Mouse (Mus musculus): Measurements from ENCODE around the gene Mindy1. TPM values are rescaled to one million over a fixed set of nuclear protein-coding genes. Genes with fewer than 3 reads are reported as not detected.
A peak's percentile ranks its signal among the peaks of the same experiment; 100 is the strongest.

Gene Mindy1
- polyA plus RNA-seq, 1 experiment from 2014 or later: 41.4 TPM

- no peak overlapping the region for H3K27ac ChIP-seq (ENCODE audit: low read depth)
- H3K4me3 ChIP-seq (ENCODE audit: low read depth, low read length): no peak overlapping the region
- DNase-seq (no peak), ATAC-seq (no peak)
- no peaks in the 10 kb centered on the region for H3K9me3 ChIP-seq (ENCODE audit: low read length)
- H3K4me2 ChIP-seq (ENCODE audit: low read depth, low read length): no peak overlapping the region
- TF ChIP-seq CTCF (IDR thresholded peaks at IDR 0.05; ENCODE audit: low read depth) (no peak), EP300 (IDR thresholded peaks at IDR 0.05; ENCODE audit: low read depth) (no peak)
- no peak overlapping the region for H3K9ac ChIP-seq (replicated peaks)
- 73% methylated on average over 4 of the region's 4 CpGs for WGBS (ENCODE audit: insufficient replicate concordance)
- H3K27me3 ChIP-seq (ENCODE audit: insufficient read depth, low read length): no peaks in the 10 kb centered on the region
- H3K4me1 ChIP-seq (ENCODE audit: insufficient read depth): peaks cover under 1% of the 10 kb centered on the region; the same call in 1 of the 2 replicates
- H3K36me3 ChIP-seq (replicated peaks; ENCODE audit: insufficient read depth, low read length): peaks cover 2% of the 10 kb centered on the region; the same call in 1 of the 2 replicates
Measured at GRCm38 (mm10) chr3:95306244-95306643, 25.1 kb downstream of the Mindy1 start.

- Histone ChIP-seq H3K9ac (replicated peaks) (no peak within 1 kb of the TSS), H3K36me3 (replicated peaks; ENCODE audit: insufficient read depth, low read length) (peaks cover 2% of the 10 kb centered on the region; the same call in 1 of the 2 replicates), H3K9me3 (ENCODE audit: low read length) (no peaks in the 10 kb centered on the region), H3K27ac (ENCODE audit: low read depth) (no peak within 1 kb of the TSS), H3K4me2 (ENCODE audit: low read depth, low read length) (no peak within 1 kb of the TSS), H3K4me3 (ENCODE audit: low read depth, low read length) (no peak within 1 kb of the TSS), H3K4me1 (ENCODE audit: insufficient read depth) (peaks cover 9% of the 10 kb centered on the region), H3K27me3 (ENCODE audit: insufficient read depth, low read length) (no peaks in the 10 kb centered on the region)
- 67% methylated on average over 7 of the region's 7 CpGs for WGBS (ENCODE audit: insufficient replicate concordance)
- DNase-seq: no peak
- TF ChIP-seq EP300 (IDR thresholded peaks at IDR 0.05; ENCODE audit: low read depth): no peak
- TF ChIP-seq CTCF (IDR thresholded peaks at IDR 0.05; ENCODE audit: low read depth): no peak
- no peak for ATAC-seq
Measured at GRCm38 (mm10) chr3:95307100-95307499, 26.0 kb downstream of the Mindy1 start, which contains the start of gene Anxa9. Anxa9 (minus strand) TSS chr3:95307176.

GRCm38 (mm10) chr3:95310496-95310895 lies 29.4 kb downstream of the Mindy1 start:
- Histone ChIP-seq H3K27me3 (ENCODE audit: insufficient read depth, low read length) (no peaks in the 10 kb centered on the region), H3K4me3 (ENCODE audit: low read depth, low read length) (no peak overlapping the region), H3K27ac (ENCODE audit: low read depth) (no peak overlapping the region), H3K4me1 (ENCODE audit: insufficient read depth) (peaks cover 30% of the 10 kb centered on the region), H3K9me3 (ENCODE audit: low read length) (no peaks in the 10 kb centered on the region), H3K9ac (replicated peaks) (no peak overlapping the region), H3K4me2 (ENCODE audit: low read depth, low read length) (no peak overlapping the region), H3K36me3 (replicated peaks; ENCODE audit: insufficient read depth, low read length) (0 out of 2 replicates have a peak, but pooled peaks cover 2% of the 10 kb centered on the region)
- 55% methylated on average over 3 of the region's 3 CpGs for WGBS (ENCODE audit: insufficient replicate concordance)
- DNase-seq: no peak
- no peak for ATAC-seq
- TF ChIP-seq CTCF (IDR thresholded peaks at IDR 0.05; ENCODE audit: low read depth) (no peak), EP300 (IDR thresholded peaks at IDR 0.05; ENCODE audit: low read depth) (no peak)

GRCm38 (mm10) chr3:95310968-95311882 lies 30.1 kb downstream of the Mindy1 start:
- Histone ChIP-seq H3K27ac (ENCODE audit: low read depth) (peak overlapping the region; percentile 46), H3K9ac (replicated peaks) (no peak overlapping the region), H3K4me3 (ENCODE audit: low read depth, low read length) (no peak overlapping the region), H3K4me2 (ENCODE audit: low read depth, low read length) (peak overlapping the region; percentile 24; the same call in 1 of the 2 replicates), H3K27me3 (ENCODE audit: insufficient read depth, low read length) (no peaks in the 10 kb centered on the region), H3K36me3 (replicated peaks; ENCODE audit: insufficient read depth, low read length) (no peaks in the 10 kb centered on the region), H3K9me3 (ENCODE audit: low read length) (no peaks in the 10 kb centered on the region), H3K4me1 (ENCODE audit: insufficient read depth) (peaks cover 30% of the 10 kb centered on the region)
- ATAC-seq: no peak
- DNase-seq: peak; percentile 72
- TF ChIP-seq EP300 (IDR thresholded peaks at IDR 0.05; ENCODE audit: low read depth) (peak; percentile 56), CTCF (IDR thresholded peaks at IDR 0.05; ENCODE audit: low read depth) (peak; percentile 80)
- WGBS (ENCODE audit: insufficient replicate concordance): 40% methylated on average over 9 of the region's 9 CpGs

- peak overlapping the region; percentile 96 for H3K27ac ChIP-seq (ENCODE audit: low read depth)
- TF ChIP-seq EP300 (IDR thresholded peaks at IDR 0.05; ENCODE audit: low read depth): peak; percentile 50
- no peak for TF ChIP-seq CTCF (IDR thresholded peaks at IDR 0.05; ENCODE audit: low read depth)
- DNase-seq: peak; percentile 49
- H3K36me3 ChIP-seq (replicated peaks; ENCODE audit: insufficient read depth, low read length): no peaks in the 10 kb centered on the region
- H3K4me2 ChIP-seq (ENCODE audit: low read depth, low read length): peak overlapping the region; percentile 87
- H3K4me1 ChIP-seq (ENCODE audit: insufficient read depth): peaks cover 38% of the 10 kb centered on the region
- H3K9ac ChIP-seq (replicated peaks): peak overlapping the region; percentile 94
- H3K27me3 ChIP-seq (ENCODE audit: insufficient read depth, low read length): no peaks in the 10 kb centered on the region
- ATAC-seq: peak; percentile 8; the same call in 1 of the 2 replicates
- WGBS (ENCODE audit: insufficient replicate concordance): 44% methylated on average over 6 of the region's 6 CpGs
- H3K9me3 ChIP-seq (ENCODE audit: low read length): no peaks in the 10 kb centered on the region
- peak overlapping the region; percentile 78; the same call in 1 of the 2 replicates for H3K4me3 ChIP-seq (ENCODE audit: low read depth, low read length)
Measured at GRCm38 (mm10) chr3:95312623-95313022, 31.5 kb downstream of the Mindy1 start.

GRCm38 (mm10) chr3:95313476-95313875 lies 32.3 kb downstream of the Mindy1 start:
- Histone ChIP-seq H3K9ac (replicated peaks) (peak overlapping the region; percentile 94), H3K4me2 (ENCODE audit: low read depth, low read length) (peak overlapping the region; percentile 87), H3K27ac (ENCODE audit: low read depth) (peak overlapping the region; percentile 96), H3K36me3 (replicated peaks; ENCODE audit: insufficient read depth, low read length) (no peaks in the 10 kb centered on the region), H3K27me3 (ENCODE audit: insufficient read depth, low read length) (no peaks in the 10 kb centered on the region), H3K4me1 (ENCODE audit: insufficient read depth) (peaks cover 46% of the 10 kb centered on the region), H3K4me3 (ENCODE audit: low read depth, low read length) (peak overlapping the region; percentile 78; the same call in 1 of the 2 replicates), H3K9me3 (ENCODE audit: low read length) (no peaks in the 10 kb centered on the region)
- WGBS (ENCODE audit: insufficient replicate concordance): 32% methylated on average over 7 of the region's 7 CpGs
- DNase-seq (no peak), ATAC-seq (no peak)
- no peak for TF ChIP-seq EP300 (IDR thresholded peaks at IDR 0.05; ENCODE audit: low read depth)
- TF ChIP-seq CTCF (IDR thresholded peaks at IDR 0.05; ENCODE audit: low read depth): no peak

Data from liver, postnatal 0 days (tissue).